Comparison of ENCODE assay signal across 7 mouse cellular contexts in genomic region chr10:80960551-80961508, GRCm38 (mm10). TPM values are rescaled to one million over a fixed set of nuclear protein-coding genes. Genes with fewer than 3 reads are reported as not detected.
A peak's percentile ranks its signal among the peaks of the same experiment; 100 is the strongest.
DNase-seq lines count a peak whose midpoint lies in the region; ATAC-seq and TF ChIP-seq lines count a peak whose summit lies in the region.

No protein-coding gene starts in this region.

- TF ChIP-seq CTCF in ES-Bruce4 (IDR thresholded peaks at IDR 0.05; ENCODE audit: low read depth, low read length) = no peak
- peak; percentile 57 for TF ChIP-seq CTCF in lung, embryonic 14.5 days (IDR thresholded peaks at IDR 0.05; ENCODE audit: low read depth)
- TF ChIP-seq CTCF in testis, adult 2 months (IDR thresholded peaks at IDR 0.05; ENCODE audit: control insufficient read depth, insufficient read depth, insufficient replicate concordance, low read depth, low read length) = 0 out of 2 replicates have a peak, but pooled peaks have one; percentile 25

- peak overlapping the region; percentile 54 for H3K9ac ChIP-seq in ES-Bruce4 (ENCODE audit: low read depth, poor library complexity, severe bottlenecking)
- no peak overlapping the region for H3K9ac ChIP-seq in forebrain, embryonic 16.5 days (replicated peaks; ENCODE audit: low read depth, low read length)
- no peak overlapping the region for H3K9ac ChIP-seq in lung, embryonic 14.5 days

- peak overlapping the region; percentile 88 for H3K27ac ChIP-seq in ES-Bruce4 (ENCODE audit: insufficient read depth, low read length)
- no peak overlapping the region for H3K27ac ChIP-seq in forebrain, embryonic 16.5 days (ENCODE audit: low read length)
- H3K27ac ChIP-seq in lung, embryonic 14.5 days (ENCODE audit: low read depth) = peak overlapping the region; percentile 95
- H3K27ac ChIP-seq in testis, adult 2 months (ENCODE audit: control insufficient read depth, insufficient read depth, low read depth, low read length) = no peak overlapping the region

- H3K36me3 ChIP-seq in ES-Bruce4 (ENCODE audit: control insufficient read depth, insufficient read depth, low read length, poor library complexity, severe bottlenecking) = no peaks in the 10 kb centered on the region
- no peaks in the 10 kb centered on the region for H3K36me3 ChIP-seq in forebrain, embryonic 16.5 days (ENCODE audit: control insufficient read depth, insufficient read depth)
- no peaks in the 10 kb centered on the region for H3K36me3 ChIP-seq in lung, embryonic 14.5 days (ENCODE audit: insufficient read depth)
- no peaks in the 10 kb centered on the region for H3K36me3 ChIP-seq in testis, adult 2 months (ENCODE audit: control insufficient read depth, insufficient read depth, low read length)

- 16% methylated on average over 11 of the region's 16 CpGs for WGBS in forebrain, embryonic 16.5 days
- 16% methylated on average over 12 of the region's 16 CpGs for WGBS in lung, embryonic 14.5 days

- no peak overlapping the region for H3K4me2 ChIP-seq in forebrain, embryonic 16.5 days (ENCODE audit: low read length)
- H3K4me2 ChIP-seq in lung, embryonic 14.5 days = peak overlapping the region; percentile 44

- H3K27me3 ChIP-seq in ES-Bruce4 (ENCODE audit: control insufficient read depth, insufficient read depth, low read length, poor library complexity, severe bottlenecking) = no peaks in the 10 kb centered on the region
- no peaks in the 10 kb centered on the region for H3K27me3 ChIP-seq in forebrain, embryonic 16.5 days (replicated peaks; ENCODE audit: control insufficient read depth, insufficient read depth, low read length)
- no peaks in the 10 kb centered on the region for H3K27me3 ChIP-seq in lung, embryonic 14.5 days (ENCODE audit: insufficient read depth, low read length)
- no peaks in the 10 kb centered on the region for H3K27me3 ChIP-seq in testis, adult 2 months (ENCODE audit: control insufficient read depth, insufficient read depth, low read length)

- TF ChIP-seq EP300 in ES-Bruce4 (IDR thresholded peaks at IDR 0.05; ENCODE audit: insufficient read depth, low read depth, low read length) = peak; percentile 95

- H3K9me3 ChIP-seq in ES-Bruce4 (replicated peaks; ENCODE audit: control insufficient read depth, insufficient read depth, low read length, poor library complexity, severe bottlenecking) = no peaks in the 10 kb centered on the region
- no peaks in the 10 kb centered on the region for H3K9me3 ChIP-seq in forebrain, embryonic 16.5 days (ENCODE audit: control insufficient read depth, low read length)
- H3K9me3 ChIP-seq in lung, embryonic 14.5 days (ENCODE audit: low read depth, low read length) = no peaks in the 10 kb centered on the region

- DNase-seq in B cell, adult 2 months = peak; percentile 30 to 37
- DNase-seq in kidney, adult 11 months = peak; percentile 75
- DNase-seq in lung, embryonic 14.5 days = peak; percentile 85
- DNase-seq in right cerebral cortex, adult 18-20 months = no peak

- peak; percentile 18; the same call in 1 of the 2 replicates for ATAC-seq in forebrain, embryonic 16.5 days
- ATAC-seq in lung, embryonic 14.5 days (ENCODE audit: insufficient read depth) = peak; percentile 69

- peaks cover 10% of the 10 kb centered on the region for H3K4me1 ChIP-seq in ES-Bruce4 (ENCODE audit: control insufficient read depth, insufficient read depth, low read length)
- H3K4me1 ChIP-seq in forebrain, embryonic 16.5 days (replicated peaks; ENCODE audit: control insufficient read depth, insufficient read depth, low read length) = 0 out of 2 replicates have a peak, but pooled peaks cover 5% of the 10 kb centered on the region
- H3K4me1 ChIP-seq in lung, embryonic 14.5 days (ENCODE audit: insufficient read depth) = peaks cover 43% of the 10 kb centered on the region
- peaks cover 7% of the 10 kb centered on the region for H3K4me1 ChIP-seq in testis, adult 2 months (ENCODE audit: control insufficient read depth, insufficient read depth, low read length)

- H3K4me3 ChIP-seq in ES-Bruce4 (ENCODE audit: low read depth, low read length) = peak overlapping the region; percentile 50
- no peak overlapping the region for H3K4me3 ChIP-seq in forebrain, embryonic 16.5 days (replicated peaks; ENCODE audit: low read length)
- H3K4me3 ChIP-seq in lung, embryonic 14.5 days (ENCODE audit: low read depth, low read length) = no peak overlapping the region
- no peak overlapping the region for H3K4me3 ChIP-seq in testis, adult 2 months (ENCODE audit: control insufficient read depth, low read depth, low read length)

- no peak for TF ChIP-seq POLR2A in ES-Bruce4 (IDR thresholded peaks at IDR 0.05; ENCODE audit: insufficient read depth, low read length)
- no peak for TF ChIP-seq POLR2A in testis, adult 2 months (IDR thresholded peaks at IDR 0.05; ENCODE audit: control insufficient read depth, low read depth, low read length)

RNA-seq across cellular contexts. Expression of gene Gadd45b, which starts 31.0 kb away (rescaled TPM):
- 80.7 and 86.3 TPM in 2 replicates for polyA plus RNA-seq in ES-Bruce4 (2011; ENCODE audit: insufficient read depth, insufficient read length, low read depth, missing spikeins)
- 5.8 and 7.0 TPM in 2 replicates for polyA plus RNA-seq in forebrain, embryonic 16.5 days (2015; fragmentation: Nextera tagmentation; extraction: Ambion mirVana)
- polyA plus RNA-seq in lung, embryonic 14.5 days (2014; fragmentation: Nextera tagmentation; extraction: Ambion mirVana) = 18.3 and 24.6 TPM in 2 replicates
- polyA plus RNA-seq in testis, adult 2 months (2012; rRNA removed) = 7.8 and 9.1 TPM in 2 replicates

RNA-seq across cellular contexts. Expression of gene Lmnb2, which starts 42.8 kb away (rescaled TPM):
- 25.9 and 28.2 TPM in 2 replicates for polyA plus RNA-seq in ES-Bruce4 (2011; ENCODE audit: insufficient read depth, insufficient read length, low read depth, missing spikeins)
- polyA plus RNA-seq in forebrain, embryonic 16.5 days (2015; fragmentation: Nextera tagmentation; extraction: Ambion mirVana) = 53.2 and 59.8 TPM in 2 replicates
- polyA plus RNA-seq in lung, embryonic 14.5 days (2014; fragmentation: Nextera tagmentation; extraction: Ambion mirVana) = 22.9 and 24.4 TPM in 2 replicates
- polyA plus RNA-seq in testis, adult 2 months (2012; rRNA removed) = 177 TPM in 2 replicates

RNA-seq across cellular contexts. Expression of gene Gng7, which starts 53.9 kb away (rescaled TPM):
- 4.1 TPM in 2 replicates for polyA plus RNA-seq in ES-Bruce4 (2011; ENCODE audit: insufficient read depth, insufficient read length, low read depth, missing spikeins)
- polyA plus RNA-seq in forebrain, embryonic 16.5 days (2015; fragmentation: Nextera tagmentation; extraction: Ambion mirVana) = 41.0 and 47.4 TPM in 2 replicates
- 4.5 and 5.7 TPM in 2 replicates for polyA plus RNA-seq in lung, embryonic 14.5 days (2014; fragmentation: Nextera tagmentation; extraction: Ambion mirVana)
- polyA plus RNA-seq in testis, adult 2 months (2012; rRNA removed) = 1.0 and 1.6 TPM in 2 replicates

Comparison
In these comparisons a context has a peak if more than half of its experiments do, and no peak if none do; other contexts are left out.
1. H3K27ac ChIP-seq: peak in ES-Bruce4 (single experiment) and lung, embryonic 14.5 days (single experiment); none in forebrain, embryonic 16.5 days (single experiment) and testis, adult 2 months (single experiment).